Mouse (Mus musculus) cerebellum, adult 18-20 months (tissue): Measurements from ENCODE around the gene Nlrp3.
A peak's percentile ranks its signal among the peaks of the same experiment; 100 is the strongest.
"Not testable (repeated sequence)": the region's sequence is repeated elsewhere in the genome, so short reads cannot be mapped to it uniquely, and the experiment has no call there.

Source experiments
- DNase-seq, 2 experiments: peaks; one replicate each; pipeline ENCODE4 v3.0.0; 2021

Nlrp3 gene

DNA sequence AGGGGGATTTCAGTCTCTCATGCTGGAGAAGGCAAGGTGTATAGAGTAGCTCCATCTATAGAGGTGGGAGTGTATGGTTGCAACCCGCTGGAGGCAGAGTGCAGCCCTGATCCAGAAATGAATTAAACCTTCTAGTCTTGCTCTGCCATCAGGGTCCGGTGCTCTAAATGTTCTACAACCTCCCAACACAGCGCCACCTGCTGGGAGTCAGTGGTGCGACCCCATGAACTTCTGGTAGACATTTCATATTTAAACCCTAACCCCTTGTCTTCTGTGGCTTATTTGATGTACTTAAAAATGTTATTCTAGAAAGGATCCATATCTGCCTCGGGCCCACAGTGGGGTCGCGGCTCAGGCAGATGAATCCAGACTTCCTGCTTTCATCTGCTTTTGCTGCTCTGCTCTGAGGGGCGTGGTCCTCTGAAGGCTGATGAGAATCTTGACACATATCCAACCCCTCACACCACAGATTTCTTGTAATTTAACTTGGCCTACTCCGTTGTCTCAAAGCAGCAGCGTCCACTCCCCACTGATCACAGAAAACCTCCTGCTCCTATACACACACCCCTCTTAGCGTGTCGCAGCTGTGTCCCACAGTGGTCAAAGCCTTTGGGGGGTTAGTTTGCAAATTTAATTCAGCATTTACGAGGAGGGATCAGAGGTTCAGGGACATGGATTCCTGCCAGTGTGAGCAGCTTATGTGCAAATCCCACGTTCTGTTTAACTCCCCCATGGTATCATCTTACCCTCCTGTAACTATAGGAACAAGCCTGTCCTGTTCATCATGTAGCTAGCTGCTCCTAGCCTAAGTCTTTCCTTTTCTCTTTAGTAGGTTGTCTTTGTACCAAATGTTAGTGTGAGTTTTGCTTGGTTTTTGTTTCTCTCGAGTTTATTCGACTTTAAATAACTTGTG lies 3.9 kb upstream of the Nlrp3 start:
- peak; percentile 17 to 36 for DNase-seq

DNA sequence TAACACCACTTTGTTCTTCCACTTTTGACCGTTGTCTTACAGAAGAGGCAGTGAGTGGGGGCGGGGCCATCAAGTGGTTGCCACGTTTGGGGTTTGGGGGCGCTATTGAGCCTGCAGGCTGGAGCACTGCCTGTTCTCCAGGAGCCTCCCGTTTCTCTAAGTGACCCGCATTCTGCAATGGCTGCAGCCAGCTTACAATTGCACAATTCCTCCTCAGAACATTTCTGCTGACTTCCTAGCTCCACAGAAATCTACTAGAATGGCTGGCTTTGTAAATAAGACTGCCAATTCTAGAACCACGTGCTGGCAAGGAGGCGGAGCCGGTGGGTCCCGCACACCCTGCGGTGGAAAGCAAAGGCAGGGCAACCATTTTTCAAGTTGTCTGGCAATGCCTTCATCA lies 3.0 kb upstream of the Nlrp3 start:
- peak; percentile 17 to 26 for DNase-seq

DNA sequence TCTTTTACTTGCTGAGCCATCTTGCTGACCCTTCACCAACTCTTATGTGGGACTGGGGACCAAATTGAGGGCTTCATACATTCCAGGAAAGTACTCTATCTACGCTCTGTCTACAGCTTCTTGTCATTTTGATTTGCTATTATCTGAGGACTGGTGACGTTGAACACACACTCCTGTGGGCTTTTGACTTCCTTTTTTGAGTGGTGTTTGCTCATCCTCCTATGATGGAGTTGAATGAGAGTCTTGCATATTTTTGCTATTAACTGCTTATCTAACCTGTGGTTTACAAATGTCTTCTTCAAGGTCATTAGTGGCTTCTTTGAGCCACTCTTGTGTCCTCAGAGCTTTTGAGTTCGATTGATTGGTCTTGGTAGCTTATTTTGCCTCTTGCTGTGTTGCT lies 1.2 kb upstream of the Nlrp3 start:
- no peak for DNase-seq

DNA sequence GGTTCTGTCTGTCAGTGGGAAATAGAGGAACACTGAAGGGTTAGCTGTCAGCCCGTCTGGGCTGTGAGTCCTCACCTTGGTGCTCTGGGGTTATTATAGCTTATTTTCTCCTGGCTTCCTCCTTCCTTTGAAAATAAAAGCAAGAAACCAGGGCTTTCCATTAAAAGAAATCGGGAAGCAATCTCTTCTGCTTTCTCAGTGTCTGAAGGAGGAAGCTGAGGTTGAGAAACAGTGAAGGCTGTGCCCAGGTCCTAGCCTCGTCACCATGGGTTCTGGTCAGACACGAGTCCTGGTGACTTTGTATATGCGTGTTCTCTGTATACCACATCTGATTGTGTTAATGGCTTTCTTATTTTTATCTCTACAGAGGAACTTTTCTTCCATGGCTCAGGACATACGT lies 1.1 kb downstream of the Nlrp3 start:
- DNase-seq: no peak

DNA sequence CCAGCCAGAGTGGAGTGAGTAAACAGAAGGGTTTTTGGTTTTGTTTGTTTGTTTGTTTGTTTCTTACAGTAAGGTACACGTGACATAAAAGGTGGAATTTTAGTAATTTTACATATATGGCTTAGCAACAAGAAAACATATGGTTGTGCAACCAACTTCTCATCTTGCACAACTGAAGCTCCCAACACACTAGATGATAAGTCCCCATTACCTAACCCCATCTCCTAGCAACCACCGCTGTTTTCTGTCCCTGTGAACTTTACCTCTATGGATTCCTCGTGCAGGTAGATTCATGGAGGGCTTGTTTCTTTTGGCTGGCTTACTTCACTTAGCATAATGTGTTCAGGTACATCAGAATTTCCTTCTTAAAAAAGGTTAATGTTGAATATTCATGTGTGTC lies 2.0 kb downstream of the Nlrp3 start:
- no peak for DNase-seq

DNA sequence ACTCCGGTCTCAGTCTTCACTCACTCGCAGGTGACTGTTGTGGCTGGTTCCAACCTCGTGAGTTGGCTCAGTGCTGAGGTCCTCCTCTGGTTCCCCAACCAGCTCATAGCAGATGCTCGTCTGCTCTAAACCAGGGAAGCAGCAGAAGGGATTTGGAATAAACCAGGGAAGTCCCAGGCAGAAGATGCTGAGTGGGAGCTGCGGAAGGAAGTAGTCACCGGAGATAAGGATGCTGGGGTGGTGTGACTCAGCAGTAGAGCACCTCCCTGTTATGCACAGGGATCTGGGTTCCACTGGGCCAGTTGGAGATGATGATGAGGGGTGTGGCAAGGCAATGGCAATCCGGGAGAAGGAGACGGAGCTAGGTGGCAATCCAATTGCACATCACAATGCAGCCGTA lies 2.6 kb downstream of the Nlrp3 start:
- no peak for DNase-seq

DNA sequence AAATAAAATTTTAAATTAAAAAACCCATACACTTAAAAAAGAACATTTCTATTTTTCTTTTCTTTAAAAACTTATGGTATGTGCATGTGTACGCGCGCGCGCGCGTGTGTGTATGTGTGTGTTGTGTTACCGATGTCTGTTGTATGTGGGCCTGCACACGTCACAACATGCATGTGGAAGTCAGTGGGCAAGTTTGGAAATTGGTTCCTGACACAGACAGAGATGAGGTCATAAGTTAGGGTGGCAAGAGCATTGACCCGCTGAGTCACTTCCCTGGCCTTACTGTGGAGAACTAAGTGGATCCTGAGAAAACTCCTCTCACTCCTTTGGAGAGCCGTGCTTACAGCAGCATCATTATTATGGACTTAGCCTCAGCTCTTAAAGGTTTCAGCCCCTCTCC lies 12.8 kb downstream of the Nlrp3 start:
- no peak for DNase-seq

DNA sequence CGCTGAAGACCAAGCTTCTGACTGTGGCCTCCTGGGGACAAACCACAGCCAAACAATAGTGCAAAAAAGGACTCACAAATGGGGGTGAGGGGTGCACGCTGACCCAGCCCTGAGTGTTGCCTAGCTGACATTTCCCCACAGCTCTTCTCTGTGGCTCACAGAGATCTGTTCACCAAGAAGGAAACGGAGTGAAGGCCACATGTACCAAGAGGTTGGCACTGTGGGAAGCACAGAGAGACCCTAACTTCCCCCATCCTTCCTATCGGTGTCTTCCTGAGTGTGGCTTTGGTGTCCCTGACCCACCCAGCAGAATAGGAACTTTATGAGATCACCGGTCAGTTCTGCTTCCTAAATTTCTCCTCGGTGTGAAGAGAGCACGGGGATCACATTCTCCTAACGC lies 13.2 kb downstream of the Nlrp3 start:
- DNase-seq: no peak

DNA sequence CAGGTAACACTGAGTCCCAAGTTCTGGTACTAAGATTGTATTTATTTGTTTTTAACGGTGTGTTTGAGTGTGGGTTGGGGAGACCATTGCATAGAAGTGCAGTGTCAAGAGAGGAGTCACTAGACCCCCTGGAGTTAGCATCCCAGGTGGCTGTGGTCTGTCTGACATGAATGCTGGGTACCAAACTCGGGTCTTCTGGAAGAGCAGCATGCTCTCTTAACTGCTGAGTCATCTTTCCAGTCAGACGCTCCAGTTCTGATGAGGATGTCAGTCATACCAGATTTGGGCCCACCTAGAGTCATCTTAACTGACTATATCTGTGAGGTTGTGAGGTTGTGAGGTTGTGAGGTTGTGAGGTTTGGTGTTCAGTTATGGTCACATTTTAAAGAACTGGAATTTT lies 19.5 kb downstream of the Nlrp3 start:
- DNase-seq: no peak

DNA sequence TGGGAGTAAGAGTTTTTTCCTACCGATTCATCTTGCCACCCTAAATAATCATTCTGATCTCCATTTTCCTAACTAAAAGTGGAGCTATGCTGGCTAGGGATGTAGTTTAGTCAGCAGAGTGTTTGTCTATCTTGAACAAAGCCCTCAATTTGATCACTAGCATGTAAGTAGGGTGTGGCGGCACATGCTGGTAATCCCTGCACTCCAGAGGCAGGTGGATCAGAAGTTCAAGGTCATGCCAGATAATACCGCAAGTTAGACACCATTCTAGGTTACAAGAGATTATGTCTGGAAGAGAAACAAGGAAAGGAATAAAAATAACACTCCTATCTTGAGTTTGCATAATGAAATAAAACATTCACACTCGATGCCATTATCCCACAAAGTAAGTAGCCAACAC lies 21.0 kb downstream of the Nlrp3 start:
- no peak for DNase-seq

DNA sequence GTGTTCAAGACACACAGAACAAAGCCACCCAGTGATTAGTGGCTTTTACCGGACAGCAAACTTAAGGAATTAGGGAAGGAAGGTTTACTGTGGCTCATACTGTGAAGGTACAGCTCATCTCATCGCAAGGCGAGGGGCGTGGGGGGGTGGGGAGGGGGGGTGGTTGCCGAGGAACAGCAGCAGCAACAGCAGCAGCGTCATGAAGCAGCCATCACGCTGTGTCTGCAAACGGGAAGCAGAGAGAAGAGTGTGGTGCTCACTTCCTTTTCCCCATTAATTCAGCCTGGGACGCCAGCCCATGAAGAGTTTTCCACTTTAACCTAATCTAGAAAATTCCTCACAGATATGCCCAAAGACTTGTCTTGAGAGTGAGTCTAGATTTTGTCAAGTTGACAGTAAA lies 21.5 kb downstream of the Nlrp3 start:
- no peak for DNase-seq

DNA sequence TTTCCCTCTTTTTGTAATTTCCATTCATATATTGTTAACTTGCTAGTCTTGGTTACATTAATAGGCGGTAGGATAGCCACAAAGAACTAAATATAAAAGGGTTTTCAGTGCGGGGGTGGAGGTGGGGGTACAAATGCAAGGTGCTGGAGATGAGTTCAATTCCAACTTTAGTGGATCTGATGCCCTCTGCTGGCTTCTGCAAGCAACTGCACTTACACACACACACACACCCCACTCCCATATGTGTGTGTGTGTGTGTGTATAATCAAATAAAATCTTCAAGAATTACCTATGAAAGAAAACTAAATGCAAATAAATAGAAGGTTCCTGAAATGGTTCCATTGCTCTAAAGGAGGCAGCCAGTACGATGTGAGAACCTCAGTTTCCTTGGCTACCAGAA lies 27.9 kb downstream of the Nlrp3 start:
- DNase-seq: peak; percentile 26 to 36

DNA sequence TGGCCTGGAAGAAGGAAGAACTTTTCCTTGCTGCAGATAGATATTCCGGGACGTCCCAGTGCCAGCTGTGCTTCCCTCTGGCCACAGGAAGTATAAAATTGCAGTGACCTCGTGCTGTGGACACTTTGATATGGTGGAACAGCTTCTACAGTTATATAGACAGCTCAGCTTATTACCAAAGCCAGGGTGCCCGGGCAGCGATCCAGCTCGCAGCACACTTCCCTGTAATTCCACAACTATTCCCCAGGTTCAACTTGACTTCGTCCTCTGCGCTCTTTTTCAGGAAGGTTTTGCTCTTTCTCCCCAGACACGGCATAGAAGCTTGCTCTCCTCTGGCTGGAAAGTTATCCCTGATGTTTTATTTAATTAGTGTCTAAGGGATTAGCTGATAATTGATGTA lies 34.4 kb downstream of the Nlrp3 start:
- no peak for DNase-seq

DNA sequence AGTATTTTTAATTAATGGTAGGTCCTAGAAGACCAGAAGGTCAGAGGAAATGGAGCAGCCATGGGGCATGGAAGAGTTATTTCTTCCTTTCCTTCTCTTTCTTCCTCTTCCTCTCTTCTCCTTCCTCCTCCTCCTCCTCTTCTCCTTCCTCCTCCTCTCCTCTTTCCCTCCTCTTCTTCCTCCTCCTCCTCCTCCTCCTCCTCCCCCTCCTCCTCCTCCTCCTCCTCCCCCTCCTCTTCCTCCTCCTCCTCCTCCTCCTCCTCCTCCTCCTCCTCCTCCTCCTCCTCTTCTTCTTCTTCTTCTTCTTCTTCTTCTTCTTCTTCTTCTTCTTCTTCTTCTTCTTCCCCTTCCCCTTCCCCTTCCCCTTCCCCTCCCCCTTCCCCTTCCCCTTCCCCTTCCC lies 34.8 kb downstream of the Nlrp3 start, which contains the start of gene Olfr222:
Olfr222 (minus strand) TSS at position 101 of the 400 bp plus-strand sequence.
- DNase-seq: not testable (repeated sequence)

DNA sequence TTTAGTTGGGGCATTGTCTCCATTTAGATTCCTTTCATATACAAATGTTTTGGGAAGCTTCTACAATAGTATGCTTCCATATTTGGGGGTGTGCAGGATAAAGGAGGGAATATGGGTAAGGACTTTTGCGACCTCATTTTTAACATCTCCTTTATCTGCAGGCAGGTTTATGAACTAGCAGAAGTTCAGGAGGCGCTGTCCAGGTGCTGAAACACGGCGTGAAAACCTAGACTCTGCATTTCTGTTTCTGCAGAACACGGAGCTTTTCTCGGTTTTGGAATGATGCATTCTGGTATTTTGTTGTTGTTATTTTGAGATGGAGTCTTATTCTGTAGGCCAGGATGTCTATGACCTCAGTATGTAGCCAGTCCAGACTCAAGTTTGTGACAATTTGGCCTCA lies 43.2 kb downstream of the Nlrp3 start:
- DNase-seq: no peak

DNA sequence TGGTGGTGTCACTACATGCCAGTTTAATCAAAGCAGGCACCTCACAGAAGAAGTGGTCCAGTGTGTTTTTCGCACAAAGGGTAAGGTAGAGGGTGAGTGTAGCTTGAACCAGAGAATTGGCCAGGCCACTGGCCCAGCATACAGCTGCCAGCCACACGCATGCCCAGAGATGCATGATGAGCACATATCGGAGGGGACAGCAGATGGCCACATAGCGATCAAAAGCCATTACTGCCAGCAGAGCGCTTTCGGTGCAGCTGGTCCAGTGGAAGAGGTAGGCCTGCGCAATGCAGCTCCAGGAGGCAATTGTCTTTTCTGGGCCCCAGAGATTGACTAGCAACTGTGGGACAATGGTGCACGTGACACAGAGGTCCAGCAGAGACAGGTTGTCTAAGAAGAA lies 48.1 kb downstream of the Nlrp3 start:
- no peak for DNase-seq

DNA sequence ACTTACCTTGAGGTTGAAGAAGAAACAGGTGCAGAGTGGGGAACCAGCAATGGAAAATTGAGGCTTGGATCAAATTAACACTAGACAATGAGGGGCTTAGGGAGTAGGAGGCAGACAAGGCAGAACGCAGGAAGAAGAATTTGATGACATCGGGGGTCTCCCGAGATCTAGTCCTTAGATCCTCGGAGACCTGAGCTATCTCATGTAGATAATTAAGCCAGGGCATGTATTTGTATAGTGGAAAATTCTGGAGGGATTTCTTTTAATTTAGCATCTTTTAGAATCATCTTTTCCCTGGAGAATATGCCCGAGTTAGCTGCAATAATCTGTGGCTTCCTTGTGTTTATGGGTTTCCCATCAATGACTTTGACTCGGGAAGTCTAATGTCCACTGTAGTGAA lies 51.8 kb downstream of the Nlrp3 start, which contains the start of gene Olfr223:
Olfr223 (minus strand) TSS at position 101 of the 400 bp plus-strand sequence.
- no peak for DNase-seq

DNA sequence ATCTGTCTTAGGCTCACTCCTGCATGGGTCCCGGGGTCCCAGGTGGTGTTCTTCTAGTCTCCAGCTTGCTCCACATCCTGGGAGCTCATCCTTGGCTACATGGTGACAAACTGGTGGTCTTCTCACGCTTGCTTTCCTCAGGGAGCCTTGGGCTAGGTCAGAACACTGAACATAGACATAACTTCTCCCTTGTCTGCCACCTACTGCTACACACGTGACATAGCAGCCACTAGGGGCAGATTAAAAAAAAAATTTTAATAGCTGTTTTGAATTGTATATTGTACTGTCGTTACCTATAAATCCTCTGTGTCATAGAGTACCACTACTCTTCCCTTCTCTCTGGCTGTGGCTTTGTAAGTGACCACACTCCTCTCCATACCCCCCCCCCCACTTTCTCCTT lies 54.7 kb downstream of the Nlrp3 start:
- DNase-seq: no peak

DNA sequence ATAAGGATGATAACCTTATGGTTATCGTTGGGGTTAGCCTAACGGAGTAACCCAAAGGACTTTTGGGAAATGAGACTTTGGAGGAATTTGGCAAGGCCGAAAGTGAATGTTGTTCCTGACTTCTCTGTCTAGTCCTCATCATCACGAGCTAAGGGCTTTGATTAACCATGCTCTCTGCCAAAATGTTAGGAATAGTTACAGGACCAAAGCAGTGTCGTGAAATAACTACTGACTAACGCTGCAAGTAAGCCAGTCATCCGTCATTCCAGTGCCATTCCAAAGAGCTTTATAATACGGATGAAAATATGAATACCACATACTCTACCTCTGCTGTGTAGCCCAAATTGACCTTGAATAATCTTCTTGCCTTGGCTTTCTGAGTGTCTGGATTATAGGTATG lies 55.6 kb downstream of the Nlrp3 start:
- no peak for DNase-seq

DNA sequence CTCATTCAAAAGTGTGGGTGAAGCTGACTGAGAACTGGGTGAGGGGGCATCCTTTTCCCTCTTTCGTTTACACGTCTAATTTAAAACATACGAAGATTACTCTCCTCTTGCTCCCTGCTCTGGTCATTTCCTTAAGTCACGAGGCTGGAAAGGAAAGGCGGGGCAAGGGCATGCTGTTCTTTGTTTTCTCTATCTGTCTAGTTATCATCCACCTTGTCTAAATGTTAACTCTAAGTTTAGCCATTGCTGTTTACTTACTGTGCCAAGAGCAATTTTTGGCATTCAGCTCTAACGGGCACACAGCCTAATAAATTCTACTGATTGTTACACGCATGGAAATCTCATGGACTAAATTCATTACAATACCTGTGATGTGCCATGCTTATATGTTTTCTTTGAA lies 57.8 kb downstream of the Nlrp3 start:
- no peak for DNase-seq

DNA sequence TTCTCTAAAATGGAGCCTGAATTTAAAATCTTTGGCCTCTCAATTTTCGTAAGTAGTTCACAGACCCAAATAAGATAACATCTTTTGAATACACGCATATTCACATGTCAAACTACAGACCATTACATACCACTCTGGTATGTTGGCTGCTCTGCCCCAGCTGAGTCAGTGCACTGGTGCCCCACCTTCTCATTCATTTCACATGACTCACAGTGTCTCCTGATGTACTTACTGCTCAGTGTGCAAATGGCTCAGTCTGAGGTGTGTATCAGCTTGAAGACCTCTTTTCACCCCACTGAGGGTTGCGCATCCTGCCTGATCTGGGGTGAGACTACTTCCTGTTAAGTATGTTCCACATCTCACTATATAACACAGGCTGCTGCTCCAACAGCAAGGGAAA lies 59.5 kb downstream of the Nlrp3 start:
- DNase-seq: no peak

DNA sequence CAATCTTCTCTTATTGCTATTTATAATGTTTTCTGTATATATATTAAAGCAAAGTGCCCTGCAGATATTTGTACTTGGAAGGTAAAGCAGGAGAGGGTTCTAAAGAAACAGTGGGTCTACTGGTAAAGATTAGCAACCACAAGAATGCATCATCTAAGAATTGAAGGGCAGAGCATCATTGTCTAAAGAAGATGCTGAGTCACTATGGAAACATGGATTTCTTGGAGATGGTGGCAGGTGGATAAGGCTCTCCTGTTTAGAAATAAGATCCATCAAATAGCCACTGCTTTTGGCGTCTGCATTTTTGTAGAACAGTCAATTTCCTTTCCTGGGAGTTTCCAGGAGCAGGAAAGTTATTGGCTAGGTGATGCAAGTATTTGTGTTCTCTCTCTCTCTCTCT lies 60.9 kb downstream of the Nlrp3 start:
- no peak for DNase-seq

DNA sequence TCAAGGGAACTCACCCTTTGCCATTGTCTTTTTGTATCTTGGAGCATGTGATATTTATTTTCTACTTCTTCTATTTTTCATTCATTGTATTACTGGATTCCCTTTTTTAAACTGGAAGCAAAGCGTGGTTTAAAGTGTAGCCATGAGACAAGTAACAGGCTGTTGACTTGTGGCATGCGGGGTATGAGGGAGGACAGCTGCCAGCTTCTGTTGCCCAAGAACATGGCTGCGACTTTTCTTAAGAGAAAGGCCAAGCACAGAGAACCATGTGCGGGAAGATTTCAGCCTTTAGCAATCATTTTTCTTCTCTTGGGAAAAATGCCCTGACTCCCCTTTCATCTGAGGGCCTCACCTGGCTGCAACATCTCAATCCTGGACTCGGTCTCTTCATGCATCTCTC lies 70.3 kb downstream of the Nlrp3 start:
- DNase-seq: no peak

DNA sequence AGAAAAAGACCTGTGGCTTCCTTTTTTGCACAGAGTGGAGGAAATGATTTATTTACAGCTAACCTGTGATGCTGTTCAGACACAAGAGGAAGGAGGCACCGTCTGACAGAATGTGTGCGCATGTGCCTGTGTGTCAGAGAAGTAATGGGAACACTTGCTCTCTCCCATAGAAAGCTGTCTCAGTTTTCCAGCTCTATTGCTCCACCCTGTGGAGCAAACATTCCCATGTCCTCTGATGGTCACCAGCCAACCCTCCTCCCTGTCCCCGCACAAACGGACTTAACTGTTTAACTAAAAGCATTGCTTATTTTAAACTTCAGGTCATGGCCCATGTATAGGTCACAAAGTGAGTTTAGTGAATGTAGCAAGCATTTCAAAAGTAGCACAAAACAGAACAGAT lies 72.8 kb downstream of the Nlrp3 start:
- DNase-seq: peak; percentile 42 to 52
